Mouse (Mus musculus): Measurements from ENCODE around the gene Mrps9. TPM values are rescaled to one million over a fixed set of nuclear protein-coding genes. Genes with fewer than 3 reads are reported as not detected.

Mrps9 gene
- total RNA-seq (2023): 10 to 100 TPM; 42.1 to 46.4 TPM

DNA sequence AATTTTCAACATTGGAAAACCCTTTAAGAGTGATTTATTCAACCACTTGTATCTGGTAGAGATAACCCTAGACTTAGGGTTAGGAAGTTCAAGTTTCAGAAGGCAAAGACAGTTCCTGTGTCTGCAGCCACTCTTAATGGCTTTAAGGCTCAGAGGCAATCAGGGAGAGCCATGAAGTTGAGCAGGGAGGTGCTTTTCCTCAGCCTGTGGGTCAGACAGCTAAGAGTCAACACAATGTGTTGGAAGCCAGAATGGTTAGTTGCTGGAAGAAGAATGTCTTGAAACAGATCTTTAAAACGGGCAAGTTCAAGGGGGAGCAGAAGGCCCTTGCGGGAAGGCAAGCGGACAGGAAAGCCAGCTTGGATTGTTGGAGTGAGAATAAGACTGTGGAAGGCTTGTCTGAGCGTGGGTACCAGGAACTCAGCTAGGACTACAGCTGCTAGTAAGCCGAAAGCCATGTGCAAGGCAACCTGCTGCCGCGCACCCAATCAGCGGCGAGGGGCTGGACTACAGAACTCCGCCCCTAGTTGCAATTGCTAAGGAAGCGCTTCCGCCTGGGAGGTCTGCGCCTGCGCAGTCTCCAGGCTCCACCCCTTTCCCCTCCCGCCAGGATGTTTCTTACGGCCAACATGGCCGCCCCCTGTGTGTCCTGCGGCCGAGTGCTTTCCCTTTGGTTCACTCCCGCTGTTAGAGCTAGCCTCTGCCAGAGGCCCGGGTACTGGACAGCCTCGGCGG lies at the start of gene Mrps9:
Mrps9 (plus strand) TSS at position 571 of the 735 bp plus-strand sequence.

DNA sequence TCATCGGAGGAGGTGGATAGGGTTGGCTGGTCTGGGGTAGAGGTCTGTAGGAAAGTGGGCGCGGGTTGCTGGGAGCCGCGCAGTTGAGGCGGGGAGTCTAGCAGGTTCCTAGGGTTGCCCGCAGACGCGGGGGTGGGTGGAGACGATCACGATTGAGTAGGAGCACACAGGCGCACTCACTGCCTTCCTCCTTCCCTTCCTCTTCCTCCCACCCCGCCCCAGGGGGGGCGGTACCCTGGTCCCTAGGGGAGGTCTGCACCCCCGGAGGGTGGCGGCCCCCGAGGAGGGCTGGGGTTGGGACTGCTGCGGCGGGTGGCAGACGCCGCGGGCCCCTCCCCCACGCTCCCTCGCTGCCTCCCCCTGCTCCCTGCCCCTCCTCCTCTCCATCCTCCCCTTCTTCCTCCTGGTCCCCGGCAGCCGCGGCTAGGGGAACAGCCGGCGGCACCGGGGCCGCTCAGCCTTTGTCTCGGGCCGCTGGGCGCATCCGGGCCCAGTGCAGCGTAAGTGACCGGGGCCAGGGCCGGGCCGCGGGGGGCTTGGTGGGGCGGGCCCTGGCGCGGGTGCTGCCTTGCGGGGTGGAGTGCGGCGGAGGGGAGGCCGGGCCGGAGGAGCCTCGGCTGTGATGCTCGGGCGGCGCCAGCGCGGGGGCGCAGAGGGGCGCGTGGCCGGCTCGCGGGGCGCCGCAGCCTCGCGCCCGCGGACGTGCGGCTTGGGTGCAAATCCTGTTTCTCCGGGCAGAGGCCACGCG lies 101.9 kb downstream of the Mrps9 start, which contains the start of gene Gpr45:
Gpr45 (plus strand) TSS at position 139 of the 748 bp plus-strand sequence.

Other genes starting within 250 kb of the Mrps9 start
- gene Pou3f3, start 155.5 kb upstream of the Mrps9 start, total RNA-seq (2023): not detected
- gene Gpr45, start 101.6 kb downstream of the Mrps9 start, total RNA-seq (2023): not detected
- gene Tgfbrap1, start 247.4 kb downstream of the Mrps9 start, total RNA-seq (2023): 10 to 100 TPM; 32.6 to 33.8 TPM
- 10 to 100 TPM in 1 of 2 experiments, 1 to 10 TPM in 1; 8.2 to 11.3 TPM for gene AI597479, start 247.5 kb downstream of the Mrps9 start, total RNA-seq (2023)